Mouse (Mus musculus) bone marrow macrophage, adult 2 months (primary cell): ENCODE results near the gene Tbx21. TPM values are rescaled to one million over a fixed set of nuclear protein-coding genes. Genes with fewer than 3 reads are reported as not detected.

ENCODE experiments used
- H3K27ac ChIP-seq: 2 replicates; pipeline ENCODE4 v1.5.1; 2012; ENCODE audit warnings: low read depth, low read length; ENCODE audit not compliant: insufficient read depth
- H3K4me1 ChIP-seq: 2 replicates; pipeline ENCODE4 v1.6.1; 2012; ENCODE audit warnings: low read length; ENCODE audit not compliant: control insufficient read depth, insufficient read depth
- H3K4me3 ChIP-seq: 2 replicates; pipeline ENCODE4 v1.5.1; 2012; ENCODE audit warnings: mild to moderate bottlenecking, low read length, moderate library complexity; ENCODE audit not compliant: insufficient read depth
- CTCF ChIP-seq: IDR thresholded peaks from 2 replicates; pipeline ENCODE4 v1.5.1; 2012; ENCODE audit warnings: low read depth, mild to moderate bottlenecking, low read length, moderate library complexity
- POLR2A ChIP-seq: IDR thresholded peaks from 2 replicates; pipeline ENCODE4 v1.6.1; 2012; ENCODE audit warnings: mild to moderate bottlenecking, low read depth, low read length, borderline replicate concordance
- polyA plus RNA-seq: library from polyadenylated mRNA; stranded (reverse); fragments of >200 nt; gene quantifications from 2 replicates; pipeline ENCODE4 v1.2.4, GENCODE M21; 2012; ENCODE audit not compliant: missing spikeins, insufficient read depth, insufficient read length

Tbx21 gene
- polyA plus RNA-seq, 1 experiment: not detected

DNA sequence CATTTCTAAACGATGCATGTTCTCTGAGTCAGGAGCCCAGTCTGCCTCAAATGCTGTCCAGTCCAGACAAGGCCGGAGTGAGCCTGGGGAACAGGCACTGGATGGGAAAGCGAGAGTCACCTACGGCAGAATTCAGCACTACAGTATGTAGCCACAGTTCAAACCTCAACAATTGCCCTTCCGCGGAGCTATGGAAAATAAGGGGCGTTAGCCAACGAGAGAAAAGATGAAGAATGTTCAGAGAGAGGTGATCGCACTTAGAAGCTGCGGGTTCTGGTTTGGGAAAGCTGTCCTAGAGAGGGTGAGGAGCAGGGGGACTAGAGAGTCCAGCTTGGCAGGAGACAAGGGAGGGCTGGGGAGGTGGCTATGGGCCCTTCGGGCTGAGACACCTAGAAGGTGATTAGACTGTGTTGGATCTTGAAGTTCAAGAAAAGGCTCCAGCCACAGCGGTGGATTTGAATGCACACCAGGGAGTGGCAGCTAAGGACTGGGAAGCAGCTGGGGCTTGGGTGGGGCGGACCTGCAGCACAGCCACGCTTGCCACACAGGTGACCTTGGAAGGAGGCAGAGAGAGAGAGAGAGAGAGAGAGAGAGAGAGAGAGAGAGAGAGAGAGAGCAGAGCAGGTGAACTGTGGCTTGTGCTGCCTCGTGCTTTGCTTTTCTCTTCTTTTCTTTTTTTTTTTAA, 30.2 kb downstream of the Tbx21 start:
- no peak for TF ChIP-seq POLR2A
- no peak for TF ChIP-seq CTCF
- no peak overlapping the region for H3K4me3 ChIP-seq

DNA sequence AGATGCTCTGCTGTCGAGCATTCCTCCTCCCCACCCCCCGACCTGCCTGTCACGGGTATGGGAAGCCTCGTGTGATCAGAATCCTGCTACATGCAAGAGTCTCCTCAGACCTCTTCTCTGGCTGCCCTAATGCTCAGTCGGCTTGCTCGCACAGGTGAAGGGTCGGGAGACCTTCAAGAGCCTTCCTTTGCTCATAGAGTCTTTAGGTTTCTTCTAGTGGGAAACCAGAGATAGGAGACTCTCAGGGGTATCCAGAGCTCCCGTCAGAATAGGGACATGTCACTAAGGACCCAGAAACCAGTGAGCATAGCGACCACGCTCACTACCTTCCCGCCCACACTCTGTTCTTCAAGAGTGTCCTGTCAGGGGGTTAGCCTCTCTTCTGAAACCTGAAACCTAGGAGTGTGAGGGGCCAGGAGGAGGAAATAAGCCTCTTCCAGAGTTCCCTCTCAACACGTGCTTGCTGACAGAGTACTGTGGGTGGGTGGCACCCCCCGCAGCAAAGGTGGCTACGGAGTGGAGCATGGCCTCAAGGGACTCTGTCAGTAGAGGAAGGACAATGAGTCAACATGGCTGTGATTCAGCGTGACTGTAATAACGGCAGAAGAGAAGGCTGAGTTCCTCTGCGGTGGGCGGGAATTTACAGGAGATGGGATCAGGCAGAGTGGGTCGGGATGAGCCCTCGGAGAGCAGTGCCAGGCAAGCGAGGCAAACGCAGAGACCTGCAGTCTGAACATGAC, 31.6 kb downstream of the Tbx21 start:
- no peak overlapping the region for H3K27ac ChIP-seq
- H3K4me1 ChIP-seq: peaks cover 17% of the 10 kb centered on the region
- no peak overlapping the region for H3K4me3 ChIP-seq
- TF ChIP-seq CTCF: no peak
- no peak for TF ChIP-seq POLR2A

More for the DNA sequence above, 30.2 kb downstream of the Tbx21 start:
- Histone ChIP-seq H3K4me1 (peaks cover 17% of the 10 kb centered on the region), H3K27ac (no peak overlapping the region)

DNA sequence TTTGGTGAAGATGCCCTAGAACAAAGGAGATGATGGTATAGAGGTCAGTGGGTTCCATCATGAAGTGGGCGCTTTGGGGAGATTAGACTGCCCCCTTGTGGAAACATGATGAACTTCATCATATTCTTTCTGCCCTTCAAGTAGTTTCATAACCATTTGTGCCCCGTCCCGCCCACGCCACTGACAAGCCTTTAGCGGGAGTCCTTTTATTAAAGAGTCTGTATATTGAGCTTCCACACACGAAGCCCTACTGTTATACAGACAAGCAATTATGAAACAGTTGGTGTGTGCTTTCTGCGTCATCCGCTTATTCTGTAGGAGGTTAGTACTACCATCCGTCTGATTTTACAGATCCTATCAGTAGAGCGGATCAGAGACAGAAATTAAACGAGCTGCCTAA, 32.2 kb downstream of the Tbx21 start:
- no peak overlapping the region for H3K4me3 ChIP-seq
- H3K4me1 ChIP-seq: peaks cover 17% of the 10 kb centered on the region
- H3K27ac ChIP-seq: no peak overlapping the region
- TF ChIP-seq POLR2A (no peak), CTCF (peak; percentile 66)

DNA sequence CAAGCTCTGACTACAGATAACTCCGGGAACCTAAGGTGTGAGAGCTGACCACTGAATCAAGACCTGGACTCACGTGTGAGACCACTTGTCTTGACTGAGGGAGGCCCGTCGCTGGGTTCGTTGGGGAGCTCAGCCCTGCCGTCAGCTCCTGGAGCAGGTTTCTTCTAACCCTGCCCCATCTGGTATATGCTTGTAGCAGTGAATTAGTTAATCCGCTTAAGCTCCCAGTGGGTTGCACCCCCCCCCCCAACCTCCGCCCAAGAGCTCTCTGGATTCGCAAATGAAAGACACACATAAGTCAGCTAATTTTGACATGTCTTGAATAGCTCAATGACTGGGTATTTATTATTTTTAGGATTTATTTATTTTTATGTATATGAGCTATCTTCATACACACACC, 34.8 kb downstream of the Tbx21 start:
- Histone ChIP-seq H3K27ac (no peak overlapping the region), H3K4me1 (peaks cover 17% of the 10 kb centered on the region), H3K4me3 (no peak overlapping the region)
- TF ChIP-seq CTCF (no peak), POLR2A (no peak)

DNA sequence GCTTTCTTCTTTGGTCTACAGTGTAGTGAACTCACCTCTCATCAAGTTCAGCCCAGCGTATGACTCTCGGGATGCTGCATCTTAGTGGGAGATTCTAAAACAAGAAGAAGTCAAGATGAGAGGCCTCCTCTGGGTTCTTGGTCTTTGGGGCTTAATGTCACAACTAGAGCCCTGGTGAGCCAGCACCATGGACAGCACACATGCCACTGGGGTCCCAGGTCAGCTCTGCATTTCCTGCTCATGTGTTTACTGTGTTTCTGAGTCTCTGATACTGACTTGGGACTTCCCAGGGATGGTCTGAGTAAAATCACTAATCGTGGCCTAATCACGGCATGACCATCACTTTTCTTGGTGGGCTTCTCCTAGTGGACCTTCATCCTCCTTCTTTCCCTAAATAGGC, 36.4 kb downstream of the Tbx21 start:
- no peak overlapping the region for H3K4me3 ChIP-seq
- TF ChIP-seq POLR2A (no peak), CTCF (no peak)

DNA sequence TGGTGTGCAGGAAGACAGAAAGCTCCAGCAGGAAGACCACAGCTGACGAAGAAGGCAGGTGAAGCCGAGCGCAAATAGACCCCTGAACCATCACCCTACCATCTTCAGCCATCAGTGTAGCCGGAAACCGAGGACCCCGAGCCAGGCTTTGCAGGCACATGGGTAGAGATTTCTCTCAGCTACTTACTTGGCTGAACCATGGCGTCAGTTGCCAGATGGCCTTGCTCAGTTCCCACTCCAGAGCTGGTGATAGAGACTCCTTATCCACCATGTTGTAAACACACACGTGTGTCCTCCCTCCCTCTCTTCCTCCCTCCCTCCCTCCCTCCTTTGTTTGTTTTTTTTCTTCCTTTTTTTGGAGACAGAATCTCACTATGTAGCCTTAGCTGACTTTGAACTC, 40.9 kb downstream of the Tbx21 start:
- TF ChIP-seq CTCF (no peak), POLR2A (no peak)

More for the DNA sequence above, 36.4 kb downstream of the Tbx21 start:
- no peak overlapping the region for H3K27ac ChIP-seq
- H3K4me1 ChIP-seq: peaks cover 8% of the 10 kb centered on the region

DNA sequence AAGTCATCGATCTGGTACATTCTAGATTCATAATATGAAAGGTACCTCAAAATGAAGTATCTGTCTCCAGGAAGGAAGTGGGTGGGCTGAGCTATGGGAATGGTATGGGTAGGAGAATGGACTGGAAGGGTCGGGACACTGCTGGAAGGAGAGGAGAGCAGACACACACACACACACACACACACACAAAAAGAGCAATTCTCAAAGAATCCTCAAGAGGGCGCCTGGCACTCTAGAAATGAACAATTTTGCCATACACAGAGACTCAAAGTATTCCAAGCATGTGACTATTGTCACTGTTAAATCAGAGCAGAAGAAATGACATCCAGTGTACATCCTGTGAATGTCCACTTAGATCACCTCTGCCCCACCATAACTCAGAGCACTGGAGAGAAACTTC, 42.6 kb downstream of the Tbx21 start:
- TF ChIP-seq CTCF (no peak), POLR2A (no peak)
- H3K4me1 ChIP-seq: no peaks in the 10 kb centered on the region
- H3K27ac ChIP-seq: no peak overlapping the region
- H3K4me3 ChIP-seq: no peak overlapping the region

More for the DNA sequence above, 40.9 kb downstream of the Tbx21 start:
- H3K4me3 ChIP-seq: no peak overlapping the region
- H3K27ac ChIP-seq: no peak overlapping the region
- H3K4me1 ChIP-seq: no peaks in the 10 kb centered on the region

DNA sequence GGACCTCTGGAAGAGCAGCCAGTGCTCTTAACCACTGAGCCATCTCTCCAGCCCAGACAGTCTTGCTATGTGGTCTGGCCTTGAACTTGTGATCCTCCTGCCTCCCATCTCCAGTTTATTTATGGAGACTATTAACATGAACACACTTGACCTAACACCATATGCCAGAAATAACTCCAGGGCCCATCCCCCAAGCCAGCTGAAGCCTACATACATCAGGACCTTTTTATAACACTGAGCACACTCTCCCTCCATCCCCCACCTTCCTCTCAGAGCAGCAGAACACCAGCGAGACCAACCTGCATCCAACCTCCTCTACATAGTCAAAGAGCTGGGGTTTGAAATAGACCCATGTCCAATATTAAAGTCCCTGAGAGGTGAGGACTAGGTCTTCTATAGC, 44.0 kb downstream of the Tbx21 start:
- Histone ChIP-seq H3K4me1 (no peaks in the 10 kb centered on the region), H3K27ac (no peak overlapping the region), H3K4me3 (no peak overlapping the region)
- no peak for TF ChIP-seq POLR2A

DNA sequence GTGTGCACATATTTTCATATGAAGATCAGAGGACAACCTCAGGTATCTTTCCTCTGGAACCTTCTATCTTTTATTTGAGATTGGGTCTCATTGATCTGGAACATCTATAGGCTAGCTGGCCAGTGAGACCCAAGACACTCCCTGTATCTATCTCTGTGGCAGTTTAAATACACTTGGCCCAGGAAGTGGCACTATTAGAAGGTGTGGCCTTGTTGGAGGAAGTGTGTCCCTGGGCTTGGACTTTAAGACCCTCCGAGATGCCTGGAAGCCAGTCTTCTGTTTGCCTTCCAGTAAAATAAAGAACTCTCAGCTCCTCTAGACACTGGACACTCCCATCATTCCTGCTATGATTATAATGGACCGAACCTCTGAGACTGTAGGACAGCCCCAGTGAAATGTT, 45.4 kb downstream of the Tbx21 start:
- H3K27ac ChIP-seq: no peak overlapping the region
- peaks cover 2% of the 10 kb centered on the region; the same call in 1 of the 2 replicates for H3K4me1 ChIP-seq
- TF ChIP-seq CTCF: no peak
- TF ChIP-seq POLR2A: no peak
- H3K4me3 ChIP-seq: no peak overlapping the region

DNA sequence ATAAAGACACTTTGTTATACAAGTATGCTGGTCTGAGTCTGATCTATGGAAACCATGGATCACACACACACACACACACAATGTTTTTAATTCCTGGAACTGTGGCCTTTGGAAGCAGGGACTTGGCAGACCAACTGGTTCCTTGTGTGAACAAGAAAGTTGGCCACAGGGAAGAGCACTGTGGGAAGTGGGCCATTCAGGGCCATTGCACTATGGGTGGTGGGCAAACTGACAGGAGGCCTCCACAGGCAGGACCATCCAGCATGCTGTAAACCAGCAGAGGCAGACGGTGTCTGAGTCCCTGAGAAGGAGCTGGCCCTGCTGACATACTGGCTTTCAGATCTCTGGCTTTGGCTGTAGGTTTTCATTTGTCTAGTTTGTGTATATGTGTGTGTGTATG, 45.8 kb downstream of the Tbx21 start:
- Histone ChIP-seq H3K27ac (no peak overlapping the region), H3K4me1 (peaks cover 2% of the 10 kb centered on the region; the same call in 1 of the 2 replicates), H3K4me3 (no peak overlapping the region)
- TF ChIP-seq POLR2A (no peak), CTCF (no peak)
